Mouse (Mus musculus) skeletal muscle tissue, adult 2 months (tissue): ENCODE results near the gene Nkiras2.
"Not testable (repeated sequence)": the region's sequence is repeated elsewhere in the genome, so short reads cannot be mapped to it uniquely, and the experiment has no call there.

Experiments used
- DNase-seq: peaks from one replicate; pipeline ENCODE4 v3.0.0-alpha.2; 2012; ENCODE audit warnings: low read depth, low spot score

The Nkiras2 gene

GRCm38 (mm10) chr11:100598074-100598473, 21.0 kb upstream of the Nkiras2 start:
- no peak for DNase-seq

- DNase-seq: no peak
Measured at GRCm38 (mm10) chr11:100601372-100601771, 17.7 kb upstream of the Nkiras2 start.

GRCm38 (mm10) chr11:100603155-100603554, 15.9 kb upstream of the Nkiras2 start:
- no peak for DNase-seq

- no peak for DNase-seq
Measured at GRCm38 (mm10) chr11:100603813-100604212, 15.2 kb upstream of the Nkiras2 start.

- DNase-seq: no peak
Measured at GRCm38 (mm10) chr11:100604321-100605005, 14.6 kb upstream of the Nkiras2 start.

GRCm38 (mm10) chr11:100605451-100605850, 13.6 kb upstream of the Nkiras2 start:
- no peak for DNase-seq

- no peak for DNase-seq
Measured at GRCm38 (mm10) chr11:100607121-100607520, 11.9 kb upstream of the Nkiras2 start.

GRCm38 (mm10) chr11:100608796-100609195, 10.2 kb upstream of the Nkiras2 start:
- DNase-seq: no peak

GRCm38 (mm10) chr11:100609355-100609996, 9.6 kb upstream of the Nkiras2 start:
- DNase-seq: no peak

GRCm38 (mm10) chr11:100609997-100610680, 8.9 kb upstream of the Nkiras2 start:
- no peak for DNase-seq

- no peak for DNase-seq
Measured at GRCm38 (mm10) chr11:100611627-100612026, 7.4 kb upstream of the Nkiras2 start.

GRCm38 (mm10) chr11:100613241-100613640, 5.8 kb upstream of the Nkiras2 start:
- DNase-seq: no peak

- DNase-seq: no peak
Measured at GRCm38 (mm10) chr11:100616332-100616731, 2.7 kb upstream of the Nkiras2 start.

- not testable (repeated sequence) for DNase-seq
Measured at GRCm38 (mm10) chr11:100616836-100617235, 2.2 kb upstream of the Nkiras2 start.

GRCm38 (mm10) chr11:100617480-100617879, 1.6 kb upstream of the Nkiras2 start:
- DNase-seq: no peak

- DNase-seq: peak; percentile 91
Measured at GRCm38 (mm10) chr11:100619485-100619975, 486 bp downstream of the Nkiras2 start.

GRCm38 (mm10) chr11:100619982-100620381, 938 bp downstream of the Nkiras2 start, which contains the start of gene Dnajc7:
Dnajc7 (minus strand) TSS chr11:100620168.
- DNase-seq: no peak

GRCm38 (mm10) chr11:100622714-100623113, 3.7 kb downstream of the Nkiras2 start:
- peak; percentile 92 for DNase-seq

- DNase-seq: no peak
Measured at GRCm38 (mm10) chr11:100623867-100624266, 4.8 kb downstream of the Nkiras2 start.

- no peak for DNase-seq
Measured at GRCm38 (mm10) chr11:100625754-100626700, 7.0 kb downstream of the Nkiras2 start.

- DNase-seq: peak; percentile 71
Measured at GRCm38 (mm10) chr11:100626701-100627195, 7.7 kb downstream of the Nkiras2 start.
